Mouse (Mus musculus) urinary bladder, postnatal 25 days (tissue): Measurements from ENCODE around the gene Bace1.

Experiments
- DNase-seq: peaks from one replicate; pipeline ENCODE4 v3.0.0; 2022; ENCODE audit warnings: low spot score

Gene Bace1

GRCm38 (mm10) chr9:45905196-45905595 lies 66.8 kb downstream of the Bace1 start:
- DNase-seq = no peak

- DNase-seq = no peak
Observed at GRCm38 (mm10) chr9:45905811-45906237, 67.4 kb downstream of the Bace1 start.

- peak; percentile 90 for DNase-seq
Observed at GRCm38 (mm10) chr9:45906355-45907077, 68.1 kb downstream of the Bace1 start, which contains the start of the genes Pcsk7 and Rnf214. TSS of gene Pcsk7 (plus strand) at chr9:45906497. TSS of gene Rnf214 (minus strand) at chr9:45906911.

- no peak for DNase-seq
Observed at GRCm38 (mm10) chr9:45907078-45907428, 68.7 kb downstream of the Bace1 start.

GRCm38 (mm10) chr9:45910995-45911394 lies 72.6 kb downstream of the Bace1 start:
- no peak for DNase-seq

- peak; percentile 51 for DNase-seq
Observed at GRCm38 (mm10) chr9:45911673-45912072, 73.3 kb downstream of the Bace1 start.
